Mouse (Mus musculus) hindbrain, embryonic 14.5 days (tissue): ENCODE data around the gene Gm16253. TPM values are rescaled to one million over a fixed set of nuclear protein-coding genes. Genes with fewer than 3 reads are reported as not detected.
A peak's percentile ranks its signal among the peaks of the same experiment; 100 is the strongest.

Experiments used
- ATAC-seq: fragments of 200-750 bp; cut with Nextera tagmentation; 2 replicates; pipeline ENCODE4 v1.8.0; 2017; ENCODE audit warnings: moderate number of reproducible peaks, mild to moderate bottlenecking, moderate TSS enrichment, moderate library complexity; ENCODE audit not compliant: low FRiP score
- DNase-seq: peaks from one replicate; pipeline ENCODE4 v3.0.0-alpha.2; 2015; ENCODE audit warnings: low spot score
- H3K27ac ChIP-seq: fragments of 300-500 bp; sonication (generic); 2 replicates; pipeline ENCODE4 v1.5.1; 2014; ENCODE audit warnings: mild to moderate bottlenecking, moderate library complexity
- H3K27me3 ChIP-seq: fragments of 300-500 bp; sonication (generic); 2 replicates; pipeline ENCODE4 v1.6.1; 2014; ENCODE audit warnings: mild to moderate bottlenecking, low read length, mixed read lengths; ENCODE audit not compliant: control insufficient read depth, insufficient read depth
- H3K36me3 ChIP-seq: fragments of 300-500 bp; sonication (generic); replicated peaks from 2 replicates; pipeline ENCODE4 v1.6.1; 2014; ENCODE audit not compliant: control insufficient read depth, insufficient read depth
- H3K4me1 ChIP-seq: fragments of 300-500 bp; sonication (generic); replicated peaks from 2 replicates; pipeline ENCODE4 v1.6.1; 2014; ENCODE audit warnings: antibody characterized with exemption, low read length, mixed read lengths; ENCODE audit not compliant: control insufficient read depth, insufficient read depth
- H3K4me2 ChIP-seq: fragments of 300-500 bp; sonication (generic); replicated peaks from 2 replicates; pipeline ENCODE4 v1.6.1; 2014; ENCODE audit warnings: mild to moderate bottlenecking, moderate library complexity
- H3K4me3 ChIP-seq: fragments of 300-500 bp; sonication (generic); replicated peaks from 2 replicates; pipeline ENCODE4 v1.5.1; 2014; ENCODE audit warnings: mild to moderate bottlenecking, low read length
- H3K9ac ChIP-seq: fragments of 300-500 bp; sonication (generic); 2 replicates; pipeline ENCODE4 v1.6.1; 2014
- H3K9me3 ChIP-seq: fragments of 300-500 bp; sonication (generic); 2 replicates; pipeline ENCODE4 v1.6.1; 2016; ENCODE audit warnings: low read length; ENCODE audit not compliant: control insufficient read depth
- WGBS: fragments of 180-500 bp; shearing (Covaris S2); extraction: QIAGEN DNeasy Blood & Tissue Kit; methylation state at CpG from one replicate; pipeline ENCODE4 v1.1.7; 2014; 5-methylcytosine and 5-hydroxymethylcytosine counted together
- polyA plus RNA-seq: library from polyadenylated mRNA; unstranded; fragments of >200 nt; fragmentation: Nextera tagmentation; extraction: Ambion mirVana; gene quantifications from 2 replicates; pipeline ENCODE4 v1.2.1, GENCODE M21; 2014

The Gm16253 gene
- 0.39 TPM in 1 of 2 replicates, not detected in the other for polyA plus RNA-seq

DNA sequence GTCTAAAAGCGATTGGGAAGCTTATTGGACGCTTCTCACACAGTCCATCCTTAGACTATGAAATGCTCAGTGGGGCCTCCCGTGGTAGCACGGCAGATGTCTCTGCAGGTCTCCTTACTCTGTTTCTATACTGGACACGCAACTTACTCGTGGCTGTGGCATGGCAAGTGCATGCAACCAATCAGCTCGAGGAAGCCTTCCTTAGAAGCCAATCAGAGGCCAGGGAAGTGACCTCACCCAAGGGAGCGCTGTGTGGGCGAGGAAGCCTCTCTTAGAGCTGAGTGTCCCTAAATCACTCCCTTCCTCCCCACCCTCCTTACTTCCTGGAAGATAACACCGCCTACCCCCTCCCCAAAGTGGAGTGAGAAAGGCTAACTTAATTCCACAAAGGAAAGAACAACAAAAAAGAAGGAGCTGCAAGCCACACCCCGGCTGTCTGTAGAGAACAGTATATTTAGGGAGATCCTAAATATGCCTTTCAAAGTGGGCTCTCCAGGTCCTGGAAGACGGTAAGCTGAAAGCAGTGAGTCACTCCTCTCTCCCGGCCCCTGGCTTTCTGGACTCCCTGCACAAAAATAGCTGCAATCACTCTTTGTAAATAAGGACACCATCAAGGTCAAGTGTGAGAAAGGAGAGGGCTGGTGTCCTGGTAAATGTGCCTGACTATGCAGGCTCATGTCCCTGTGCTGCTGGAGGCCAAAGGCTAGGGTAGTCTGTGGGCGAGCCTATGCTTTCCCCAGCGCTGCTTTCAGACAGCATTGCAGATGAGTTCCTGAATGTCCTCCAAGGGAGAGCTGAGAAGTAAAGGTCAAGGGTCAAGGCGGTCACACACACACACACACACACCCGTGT, at the start of gene Gm16253:
Gm16253 (plus strand) TSS at position 295 of the 852 bp plus-strand sequence.
- Histone ChIP-seq H3K4me1 (peaks cover 14% of the 10 kb centered on the region; the same call in 1 of the 2 replicates), H3K27me3 (0 out of 2 replicates have a peak, but pooled peaks cover 2% of the 10 kb centered on the region), H3K9ac (no peak within 1 kb of the TSS), H3K4me3 (peak within 1 kb of the TSS; percentile 6; the same call in 1 of the 2 replicates), H3K27ac (peak within 1 kb of the TSS; percentile 64), H3K9me3 (no peaks in the 10 kb centered on the region), H3K36me3 (0 out of 2 replicates have a peak, but pooled peaks cover 4% of the 10 kb centered on the region), H3K4me2 (peak within 1 kb of the TSS; percentile 47)
- 26% methylated on average over 17 of the region's 17 CpGs for WGBS
- DNase-seq = peak; percentile 81
- ATAC-seq = peak; percentile 85

DNA sequence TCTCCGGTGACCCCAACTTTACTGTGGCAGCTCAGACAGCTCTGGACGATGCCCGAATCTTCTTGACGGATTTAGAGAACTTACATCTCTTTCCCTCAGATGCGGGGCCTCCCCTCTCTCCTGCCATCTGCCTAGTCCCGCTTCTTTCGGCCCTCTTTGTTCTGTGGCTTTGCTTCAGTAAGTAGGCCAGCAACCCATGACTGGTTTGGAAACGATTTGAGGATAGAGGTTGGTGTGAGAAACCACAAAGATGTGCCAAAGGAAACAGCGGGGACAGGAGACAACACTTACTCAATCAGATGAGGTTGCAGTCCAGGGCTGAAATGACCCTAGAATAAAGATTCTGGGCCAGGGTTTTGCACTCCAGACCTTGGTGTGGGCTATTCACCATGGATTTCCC, 48.3 kb upstream of the Gm16253 start:
- H3K27me3 ChIP-seq = peaks cover 39% of the 10 kb centered on the region
- no peak overlapping the region for H3K4me3 ChIP-seq
- DNase-seq (no peak), ATAC-seq (no peak)
- 48% methylated on average over 9 of the region's 9 CpGs for WGBS
- no peaks in the 10 kb centered on the region for H3K9me3 ChIP-seq
- peaks cover 8% of the 10 kb centered on the region for H3K4me1 ChIP-seq
- H3K9ac ChIP-seq = no peak overlapping the region
- H3K27ac ChIP-seq = no peak overlapping the region
- H3K36me3 ChIP-seq = no peaks in the 10 kb centered on the region
- no peak overlapping the region for H3K4me2 ChIP-seq

GRCm38 (mm10) chr3:96532050-96532449, 44.7 kb upstream of the Gm16253 start:
- ATAC-seq (no peak), DNase-seq (no peak)
- peaks cover 19% of the 10 kb centered on the region for H3K27me3 ChIP-seq
- no peaks in the 10 kb centered on the region for H3K36me3 ChIP-seq
- no peak overlapping the region for H3K9ac ChIP-seq
- WGBS = 67% methylated on average over 7 of the region's 7 CpGs
- no peaks in the 10 kb centered on the region for H3K9me3 ChIP-seq
- peaks cover 4% of the 10 kb centered on the region for H3K4me1 ChIP-seq
- H3K27ac ChIP-seq = no peak overlapping the region
- no peak overlapping the region for H3K4me3 ChIP-seq
- no peak overlapping the region for H3K4me2 ChIP-seq

- WGBS = 53% methylated on average over 2 of the region's 2 CpGs
- Histone ChIP-seq H3K27ac (no peak overlapping the region), H3K4me2 (no peak overlapping the region), H3K4me1 (no peaks in the 10 kb centered on the region), H3K9ac (no peak overlapping the region), H3K9me3 (no peaks in the 10 kb centered on the region), H3K4me3 (no peak overlapping the region), H3K36me3 (no peaks in the 10 kb centered on the region), H3K27me3 (no peaks in the 10 kb centered on the region)
- no peak for ATAC-seq
- DNase-seq = no peak
These were observed 42.5 kb upstream of the Gm16253 start for GRCm38 (mm10) chr3:96534300-96534699.

DNA sequence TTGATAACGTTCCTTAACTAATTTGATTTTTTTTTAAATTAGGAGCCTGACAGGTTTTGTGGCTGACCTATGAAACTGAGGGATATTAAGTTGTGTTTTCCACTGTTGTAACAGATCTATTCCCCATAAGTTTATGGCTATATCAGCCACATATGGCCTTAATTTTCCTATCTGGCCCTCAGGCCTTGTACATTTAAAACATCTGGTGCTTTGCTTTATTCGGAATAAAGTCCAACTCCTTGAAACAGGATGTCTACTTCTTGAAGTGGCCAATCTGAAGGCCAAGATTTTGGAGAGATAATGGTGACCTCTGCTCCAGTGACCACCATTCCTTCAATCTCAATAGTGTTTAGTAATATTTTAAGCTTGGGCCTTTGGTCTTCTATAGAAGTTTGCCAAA, 37.5 kb upstream of the Gm16253 start:
- WGBS = 77% methylated on average over 2 of the region's 2 CpGs
- Histone ChIP-seq H3K9ac (no peak overlapping the region), H3K4me3 (no peak overlapping the region), H3K27me3 (no peaks in the 10 kb centered on the region), H3K4me2 (no peak overlapping the region), H3K27ac (no peak overlapping the region), H3K36me3 (no peaks in the 10 kb centered on the region), H3K9me3 (no peaks in the 10 kb centered on the region), H3K4me1 (no peaks in the 10 kb centered on the region)
- DNase-seq (no peak), ATAC-seq (no peak)

- no peak overlapping the region for H3K9ac ChIP-seq
- no peak overlapping the region for H3K27ac ChIP-seq
These were observed 36.0 kb upstream of the Gm16253 start for GRCm38 (mm10) chr3:96540740-96541139.

DNA sequence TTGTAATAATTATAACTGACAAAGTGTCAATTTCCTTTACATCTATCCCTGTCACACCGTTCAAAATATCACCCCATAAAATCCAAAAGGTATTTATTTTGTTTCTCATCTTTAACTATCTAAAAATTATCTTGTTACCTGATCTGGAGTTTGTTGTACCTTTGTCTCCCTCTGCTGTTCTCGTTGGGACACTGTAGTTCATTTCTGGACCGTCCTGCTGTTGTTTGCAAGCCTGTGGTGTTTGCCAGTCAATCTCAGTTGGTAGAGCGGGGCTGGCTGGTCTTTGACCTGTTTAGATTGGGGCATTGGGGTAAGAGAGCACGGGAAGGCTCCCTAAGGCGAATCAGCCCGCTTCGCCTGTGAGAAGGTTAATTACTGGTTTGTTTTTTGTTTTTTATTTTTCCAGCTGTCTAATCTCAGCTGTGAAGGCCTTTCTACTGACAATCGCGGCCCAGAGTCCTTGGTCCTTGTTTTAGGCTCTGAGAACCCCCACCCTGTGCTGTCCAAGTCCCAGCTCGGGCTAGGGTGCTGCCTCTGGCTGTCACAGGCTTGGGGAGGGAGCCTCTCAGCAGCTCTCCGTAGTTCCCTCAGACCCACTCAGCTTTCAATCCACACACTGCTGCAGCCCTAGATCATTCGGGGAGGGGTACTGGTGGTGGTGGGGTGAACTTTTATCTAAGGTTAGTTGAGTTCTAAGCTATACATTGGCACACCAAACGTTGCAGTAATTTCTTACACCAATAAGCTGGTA, 35.3 kb upstream of the Gm16253 start:
- Histone ChIP-seq H3K27me3 (no peaks in the 10 kb centered on the region), H3K27ac (no peak overlapping the region), H3K9me3 (no peaks in the 10 kb centered on the region), H3K4me2 (no peak overlapping the region), H3K4me1 (no peaks in the 10 kb centered on the region), H3K4me3 (no peak overlapping the region), H3K36me3 (no peaks in the 10 kb centered on the region), H3K9ac (no peak overlapping the region)
- DNase-seq = peak; percentile 64
- 21% methylated on average over 14 of the region's 14 CpGs for WGBS
- ATAC-seq = no peak

More at GRCm38 (mm10) chr3:96540740-96541139, 36.0 kb upstream of the Gm16253 start:
- H3K36me3 ChIP-seq = no peaks in the 10 kb centered on the region
- no peaks in the 10 kb centered on the region for H3K9me3 ChIP-seq
- no peak for DNase-seq
- no peak overlapping the region for H3K4me2 ChIP-seq
- WGBS = 42% methylated on average over 6 of the region's 6 CpGs
- H3K4me3 ChIP-seq = no peak overlapping the region
- no peaks in the 10 kb centered on the region for H3K4me1 ChIP-seq
- no peaks in the 10 kb centered on the region for H3K27me3 ChIP-seq
- ATAC-seq = no peak

- 79% methylated on average over 8 of the region's 8 CpGs for WGBS
- H3K4me3 ChIP-seq = no peak overlapping the region
- H3K27ac ChIP-seq = no peak overlapping the region
- H3K4me1 ChIP-seq = no peaks in the 10 kb centered on the region
- no peaks in the 10 kb centered on the region for H3K9me3 ChIP-seq
- no peak for ATAC-seq
- DNase-seq = no peak
- no peaks in the 10 kb centered on the region for H3K36me3 ChIP-seq
- no peak overlapping the region for H3K4me2 ChIP-seq
- H3K9ac ChIP-seq = no peak overlapping the region
- no peaks in the 10 kb centered on the region for H3K27me3 ChIP-seq
These were observed 34.2 kb upstream of the Gm16253 start for GRCm38 (mm10) chr3:96542554-96542953.

DNA sequence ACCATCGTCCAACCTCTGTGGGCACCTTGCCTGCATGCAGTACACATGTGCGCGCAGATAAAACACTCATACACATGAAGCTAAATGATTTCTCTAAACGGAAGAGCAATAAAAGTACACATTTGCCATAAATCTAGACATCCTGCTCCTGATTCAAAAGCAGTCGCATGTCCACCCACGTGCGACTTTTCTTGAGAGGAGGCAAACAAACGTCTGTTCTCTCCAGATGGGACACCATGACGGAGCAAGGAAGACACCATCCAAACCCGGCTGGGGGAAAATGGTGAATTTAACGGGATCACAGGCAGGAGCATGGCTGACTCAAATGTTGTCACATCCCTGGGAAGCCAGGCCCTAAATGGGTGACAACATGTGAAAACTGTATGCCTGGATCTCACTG, 33.4 kb upstream of the Gm16253 start:
- no peak overlapping the region for H3K9ac ChIP-seq

More for the DNA sequence above, 33.4 kb upstream of the Gm16253 start:
- H3K36me3 ChIP-seq = no peaks in the 10 kb centered on the region
- H3K27me3 ChIP-seq = no peaks in the 10 kb centered on the region
- no peak for DNase-seq
- no peak overlapping the region for H3K4me3 ChIP-seq
- no peaks in the 10 kb centered on the region for H3K4me1 ChIP-seq
- no peak overlapping the region for H3K27ac ChIP-seq
- H3K4me2 ChIP-seq = no peak overlapping the region
- ATAC-seq = no peak
- no peaks in the 10 kb centered on the region for H3K9me3 ChIP-seq
- WGBS = 89% methylated on average over 11 of the region's 11 CpGs
